Mouse (Mus musculus) bone marrow, adult 2 months (tissue): ENCODE measurements around the gene Amacr.

ENCODE experiments used
- CTCF ChIP-seq: fragments of 200-500 bp; IDR thresholded peaks from 2 replicates; pipeline ENCODE4 v1.5.1; 2011; ENCODE audit warnings: low read length, control low read depth; ENCODE audit not compliant: control insufficient read depth, insufficient read depth
- POLR2A ChIP-seq: fragments of 200-500 bp; IDR thresholded peaks from 2 replicates; pipeline ENCODE4 v1.6.1; 2011; ENCODE audit warnings: low read depth, mild to moderate bottlenecking, control low read depth, low read length, borderline replicate concordance; ENCODE audit not compliant: control insufficient read depth

- no peak for TF ChIP-seq POLR2A
- no peak for TF ChIP-seq CTCF
These were observed 55.2 kb downstream of the Amacr start for GRCm38 (mm10) chr15:11036535-11037375.
